Mouse (Mus musculus) neural tube, embryonic 15.5 days (tissue): Measurements from ENCODE around the gene Trub2. TPM values are rescaled to one million over a fixed set of nuclear protein-coding genes. Genes with fewer than 3 reads are reported as not detected.

Source experiments
- ATAC-seq: fragments of 200-750 bp; cut with Nextera tagmentation; 2 replicates; pipeline ENCODE4 v1.8.0; 2017; ENCODE audit warnings: mild to moderate bottlenecking, moderate TSS enrichment, moderate library complexity; ENCODE audit not compliant: low FRiP score
- H3K27ac ChIP-seq: fragments of 300-500 bp; sonication (generic); replicated peaks from 2 replicates; pipeline ENCODE4 v1.5.1; 2015; ENCODE audit warnings: mild to moderate bottlenecking, inconsistent platforms
- H3K27me3 ChIP-seq: fragments of 300-500 bp; sonication (generic); replicated peaks from 2 replicates; pipeline ENCODE4 v1.6.1; 2015; ENCODE audit warnings: inconsistent platforms
- H3K36me3 ChIP-seq: fragments of 300-500 bp; sonication (generic); 2 replicates; pipeline ENCODE4 v1.6.1; 2015; ENCODE audit warnings: inconsistent platforms
- H3K4me1 ChIP-seq: fragments of 300-500 bp; sonication (generic); 2 replicates; pipeline ENCODE4 v1.6.1; 2015; ENCODE audit warnings: inconsistent platforms
- H3K4me2 ChIP-seq: fragments of 300-500 bp; sonication (generic); 2 replicates; pipeline ENCODE4 v1.6.1; 2015; ENCODE audit warnings: inconsistent platforms, mild to moderate bottlenecking, moderate library complexity
- H3K4me3 ChIP-seq: fragments of 300-500 bp; sonication (generic); replicated peaks from 2 replicates; pipeline ENCODE4 v1.5.1; 2015; ENCODE audit warnings: mild to moderate bottlenecking, inconsistent platforms
- H3K9ac ChIP-seq: fragments of 300-500 bp; sonication (generic); replicated peaks from 2 replicates; pipeline ENCODE4 v1.6.1; 2015; ENCODE audit warnings: mild to moderate bottlenecking, inconsistent platforms
- H3K9me3 ChIP-seq: fragments of 300-500 bp; sonication (generic); replicated peaks from 2 replicates; pipeline ENCODE4 v1.6.1; 2016; ENCODE audit warnings: inconsistent platforms
- WGBS: fragments of 180-500 bp; shearing (Covaris S2); methylation state at CpG from one replicate; pipeline ENCODE4 v1.1.7; 2015; ENCODE audit warnings: mixed read lengths; 5-methylcytosine and 5-hydroxymethylcytosine counted together
- polyA plus RNA-seq: library from polyadenylated mRNA; unstranded; fragments of >200 nt; fragmentation: Nextera tagmentation; extraction: Ambion mirVana; gene quantifications from 2 replicates; pipeline ENCODE4 v1.2.1, GENCODE M21; 2015

Gene Trub2
- polyA plus RNA-seq, 1 experiment from 2014 or later = 35.5 TPM

- Histone ChIP-seq H3K36me3 (peaks cover 56% of the 10 kb centered on the region), H3K4me3 (no peak overlapping the region), H3K27me3 (no peaks in the 10 kb centered on the region), H3K4me1 (no peaks in the 10 kb centered on the region), H3K9ac (no peak overlapping the region), H3K4me2 (no peak overlapping the region), H3K9me3 (no peaks in the 10 kb centered on the region), H3K27ac (no peak overlapping the region)
- 82% methylated on average over 5 of the region's 5 CpGs for WGBS
- no peak for ATAC-seq
Measured at GRCm38 (mm10) chr2:29739368-29739767, 48.9 kb downstream of the Trub2 start.

- peaks cover 61% of the 10 kb centered on the region for H3K36me3 ChIP-seq
- H3K4me3 ChIP-seq = no peak overlapping the region
- H3K9me3 ChIP-seq = no peaks in the 10 kb centered on the region
- H3K27me3 ChIP-seq = no peaks in the 10 kb centered on the region
- no peak overlapping the region for H3K9ac ChIP-seq
- no peaks in the 10 kb centered on the region for H3K4me1 ChIP-seq
- no peak overlapping the region for H3K27ac ChIP-seq
- WGBS = 75% methylated on average over 4 of the region's 4 CpGs
- ATAC-seq = no peak
- H3K4me2 ChIP-seq = no peak overlapping the region
Measured at GRCm38 (mm10) chr2:29738799-29739198, 49.5 kb downstream of the Trub2 start.

GRCm38 (mm10) chr2:29737209-29737925, 50.9 kb downstream of the Trub2 start:
- Histone ChIP-seq H3K27me3 (no peaks in the 10 kb centered on the region), H3K9ac (no peak overlapping the region), H3K4me1 (no peaks in the 10 kb centered on the region), H3K36me3 (peaks cover 76% of the 10 kb centered on the region), H3K9me3 (no peaks in the 10 kb centered on the region), H3K4me3 (no peak overlapping the region), H3K27ac (no peak overlapping the region), H3K4me2 (no peak overlapping the region)
- ATAC-seq = no peak
- WGBS = 89% methylated on average over 12 of the region's 12 CpGs

GRCm38 (mm10) chr2:29735708-29736107, 52.6 kb downstream of the Trub2 start:
- WGBS = 95% methylated on average over 12 of the region's 12 CpGs
- Histone ChIP-seq H3K4me3 (no peak overlapping the region), H3K36me3 (peaks cover 83% of the 10 kb centered on the region), H3K27me3 (no peaks in the 10 kb centered on the region), H3K27ac (no peak overlapping the region), H3K4me2 (no peak overlapping the region), H3K9ac (no peak overlapping the region), H3K4me1 (no peaks in the 10 kb centered on the region), H3K9me3 (no peaks in the 10 kb centered on the region)
- no peak for ATAC-seq

GRCm38 (mm10) chr2:29733348-29733747, 55.0 kb downstream of the Trub2 start:
- Histone ChIP-seq H3K27ac (no peak overlapping the region), H3K36me3 (peaks cover 88% of the 10 kb centered on the region), H3K9me3 (no peaks in the 10 kb centered on the region), H3K9ac (no peak overlapping the region), H3K4me1 (no peaks in the 10 kb centered on the region), H3K27me3 (no peaks in the 10 kb centered on the region), H3K4me2 (no peak overlapping the region), H3K4me3 (no peak overlapping the region)
- no peak for ATAC-seq
- 98% methylated on average over 5 of the region's 5 CpGs for WGBS

- 93% methylated on average over 10 of the region's 10 CpGs for WGBS
Measured at GRCm38 (mm10) chr2:29732559-29732958, 55.7 kb downstream of the Trub2 start.

GRCm38 (mm10) chr2:29731545-29731944, 56.8 kb downstream of the Trub2 start:
- H3K27ac ChIP-seq = no peak overlapping the region
- ATAC-seq = no peak
- H3K4me2 ChIP-seq = no peak overlapping the region
- H3K27me3 ChIP-seq = no peaks in the 10 kb centered on the region
- H3K4me3 ChIP-seq = no peak overlapping the region
- H3K4me1 ChIP-seq = no peaks in the 10 kb centered on the region
- peaks cover 86% of the 10 kb centered on the region for H3K36me3 ChIP-seq
- no peaks in the 10 kb centered on the region for H3K9me3 ChIP-seq
- no peak overlapping the region for H3K9ac ChIP-seq
- WGBS = 77% methylated on average over 3 of the region's 3 CpGs

More at GRCm38 (mm10) chr2:29732559-29732958, 55.7 kb downstream of the Trub2 start:
- no peak overlapping the region for H3K4me3 ChIP-seq
- no peak overlapping the region for H3K9ac ChIP-seq
- peaks cover 87% of the 10 kb centered on the region for H3K36me3 ChIP-seq
- no peaks in the 10 kb centered on the region for H3K9me3 ChIP-seq
- H3K27me3 ChIP-seq = no peaks in the 10 kb centered on the region
- no peak for ATAC-seq
- no peak overlapping the region for H3K4me2 ChIP-seq
- no peak overlapping the region for H3K27ac ChIP-seq
- no peaks in the 10 kb centered on the region for H3K4me1 ChIP-seq

GRCm38 (mm10) chr2:29729500-29729899, 58.8 kb downstream of the Trub2 start:
- ATAC-seq = no peak
- no peak overlapping the region for H3K4me3 ChIP-seq
- H3K4me1 ChIP-seq = no peaks in the 10 kb centered on the region
- no peaks in the 10 kb centered on the region for H3K9me3 ChIP-seq
- 52% methylated on average over 2 of the region's 2 CpGs for WGBS
- no peaks in the 10 kb centered on the region for H3K27me3 ChIP-seq
- no peak overlapping the region for H3K4me2 ChIP-seq
- H3K9ac ChIP-seq = no peak overlapping the region
- H3K36me3 ChIP-seq = peaks cover 88% of the 10 kb centered on the region
- H3K27ac ChIP-seq = no peak overlapping the region

- Histone ChIP-seq H3K4me3 (no peak overlapping the region), H3K36me3 (peaks cover 77% of the 10 kb centered on the region), H3K27ac (no peak overlapping the region), H3K4me2 (no peak overlapping the region), H3K9ac (no peak overlapping the region), H3K4me1 (no peaks in the 10 kb centered on the region), H3K27me3 (no peaks in the 10 kb centered on the region), H3K9me3 (no peaks in the 10 kb centered on the region)
- 85% methylated on average over 5 of the region's 5 CpGs for WGBS
- no peak for ATAC-seq
Measured at GRCm38 (mm10) chr2:29724664-29725365, 63.5 kb downstream of the Trub2 start.

- 96% methylated on average over 3 of the region's 3 CpGs for WGBS
- Histone ChIP-seq H3K4me1 (no peaks in the 10 kb centered on the region), H3K4me2 (no peak overlapping the region), H3K9ac (no peak overlapping the region), H3K27ac (no peak overlapping the region), H3K4me3 (no peak overlapping the region), H3K9me3 (no peaks in the 10 kb centered on the region), H3K27me3 (no peaks in the 10 kb centered on the region), H3K36me3 (peaks cover 66% of the 10 kb centered on the region)
- no peak for ATAC-seq
Measured at GRCm38 (mm10) chr2:29723132-29723531, 65.2 kb downstream of the Trub2 start.

GRCm38 (mm10) chr2:29718581-29718980, 69.7 kb downstream of the Trub2 start:
- WGBS = 95% methylated on average over 5 of the region's 5 CpGs
- Histone ChIP-seq H3K27me3 (no peaks in the 10 kb centered on the region), H3K27ac (no peak overlapping the region), H3K4me3 (no peak overlapping the region), H3K36me3 (peaks cover 40% of the 10 kb centered on the region), H3K9ac (no peak overlapping the region), H3K9me3 (no peaks in the 10 kb centered on the region), H3K4me1 (peaks cover 7% of the 10 kb centered on the region; the same call in 1 of the 2 replicates), H3K4me2 (no peak overlapping the region)
- ATAC-seq = no peak

- no peak for ATAC-seq
- Histone ChIP-seq H3K36me3 (peaks cover 33% of the 10 kb centered on the region), H3K9ac (no peak overlapping the region), H3K4me1 (peaks cover 7% of the 10 kb centered on the region; the same call in 1 of the 2 replicates), H3K27ac (peak overlapping the region; percentile 48; the same call in 1 of the 2 replicates), H3K27me3 (no peaks in the 10 kb centered on the region), H3K4me3 (no peak overlapping the region), H3K4me2 (no peak overlapping the region), H3K9me3 (no peaks in the 10 kb centered on the region)
- WGBS = 29% methylated on average over 6 of the region's 6 CpGs
Measured at GRCm38 (mm10) chr2:29716691-29717090, 71.6 kb downstream of the Trub2 start.
